Mouse (Mus musculus) T-helper 2 cell (primary cell): ENCODE measurements around the gene Pars2.

Experiments used
- in situ Hi-C: fragments of 300-600 bp; cut with MboI, MseI; formaldehyde crosslinking; loops from one replicate; pipeline ENCODE4 v1.15.1; 2025; ENCODE audit warnings: high pct_unique_total_duplicates

The Pars2 gene

DNA sequence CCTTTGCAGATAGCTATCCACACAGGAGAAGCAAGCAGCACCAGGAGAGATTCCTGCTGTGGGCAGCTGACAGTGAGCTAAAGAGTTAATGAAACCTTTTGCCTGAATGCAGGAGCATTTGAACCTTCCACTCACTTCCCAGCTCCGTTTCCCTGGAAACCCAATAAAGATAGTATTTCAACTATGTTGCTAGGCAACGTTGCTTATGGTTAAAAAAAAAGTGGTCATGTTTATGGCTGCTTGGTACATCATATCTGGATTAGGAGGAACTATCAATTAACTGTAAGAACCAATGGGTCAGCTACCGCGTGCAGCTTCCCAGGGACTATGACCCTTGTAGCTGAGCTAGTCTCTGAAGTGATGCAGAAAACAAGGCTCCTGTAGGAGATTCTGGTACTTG is 49.9 kb downstream of the Pars2 start:
- in situ Hi-C loops, result no loop called here

DNA sequence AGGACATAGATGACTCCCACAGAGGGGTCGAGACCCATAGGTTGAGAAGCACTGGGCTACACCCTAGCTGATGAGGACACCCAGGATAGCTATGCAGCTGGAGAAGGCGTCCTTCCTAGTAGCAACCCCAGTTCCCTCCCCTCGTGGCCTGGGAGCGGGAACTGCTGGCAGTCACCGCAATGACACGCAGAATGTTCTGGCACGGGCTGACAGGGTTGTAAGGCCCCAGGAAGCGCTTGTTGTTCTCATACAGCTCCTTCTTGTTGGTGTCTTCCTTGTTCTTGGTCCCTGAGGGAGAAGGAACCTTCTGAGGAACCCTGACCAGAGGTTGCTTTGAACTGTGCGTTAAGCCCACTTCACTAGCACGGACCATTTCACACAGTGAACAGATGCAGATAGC is 53.1 kb downstream of the Pars2 start:
- in situ Hi-C loops, result no loop called here

DNA sequence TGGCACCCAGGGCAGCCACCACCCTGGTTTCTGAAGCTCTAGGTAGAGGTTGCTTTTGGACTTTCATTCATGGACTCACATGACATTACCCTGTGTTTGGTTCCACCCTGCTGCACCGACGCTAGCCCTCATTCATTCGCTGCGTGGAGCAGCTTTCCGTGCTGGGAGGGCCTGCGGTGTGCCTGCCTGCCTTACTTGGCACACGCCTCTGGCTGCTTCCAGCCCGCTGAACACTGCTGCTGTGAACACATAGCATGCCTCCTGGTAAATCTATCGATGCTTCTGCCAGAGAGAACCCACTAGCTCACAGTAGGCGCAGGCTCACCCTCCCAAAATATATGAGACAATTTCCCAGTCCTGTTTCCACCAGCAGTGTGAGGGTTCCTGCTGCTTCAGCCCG is 53.5 kb downstream of the Pars2 start:
- in situ Hi-C loops, result no loop called here
